Mouse (Mus musculus) neural tube, embryonic 15.5 days (tissue): ENCODE data around the gene Clip2. TPM values are rescaled to one million over a fixed set of nuclear protein-coding genes. Genes with fewer than 3 reads are reported as not detected.
A peak's percentile ranks its signal among the peaks of the same experiment; 100 is the strongest.

Experiments
- ATAC-seq: fragments of 200-750 bp; cut with Nextera tagmentation; 2 replicates; pipeline ENCODE4 v1.8.0; 2017; ENCODE audit warnings: mild to moderate bottlenecking, moderate TSS enrichment, moderate library complexity; ENCODE audit not compliant: low FRiP score
- H3K27ac ChIP-seq: fragments of 300-500 bp; sonication (generic); replicated peaks from 2 replicates; pipeline ENCODE4 v1.5.1; 2015; ENCODE audit warnings: mild to moderate bottlenecking, inconsistent platforms
- H3K27me3 ChIP-seq: fragments of 300-500 bp; sonication (generic); replicated peaks from 2 replicates; pipeline ENCODE4 v1.6.1; 2015; ENCODE audit warnings: inconsistent platforms
- H3K36me3 ChIP-seq: fragments of 300-500 bp; sonication (generic); 2 replicates; pipeline ENCODE4 v1.6.1; 2015; ENCODE audit warnings: inconsistent platforms
- H3K4me1 ChIP-seq: fragments of 300-500 bp; sonication (generic); 2 replicates; pipeline ENCODE4 v1.6.1; 2015; ENCODE audit warnings: inconsistent platforms
- H3K4me2 ChIP-seq: fragments of 300-500 bp; sonication (generic); 2 replicates; pipeline ENCODE4 v1.6.1; 2015; ENCODE audit warnings: inconsistent platforms, mild to moderate bottlenecking, moderate library complexity
- H3K4me3 ChIP-seq: fragments of 300-500 bp; sonication (generic); replicated peaks from 2 replicates; pipeline ENCODE4 v1.5.1; 2015; ENCODE audit warnings: mild to moderate bottlenecking, inconsistent platforms
- H3K9ac ChIP-seq: fragments of 300-500 bp; sonication (generic); replicated peaks from 2 replicates; pipeline ENCODE4 v1.6.1; 2015; ENCODE audit warnings: mild to moderate bottlenecking, inconsistent platforms
- H3K9me3 ChIP-seq: fragments of 300-500 bp; sonication (generic); replicated peaks from 2 replicates; pipeline ENCODE4 v1.6.1; 2016; ENCODE audit warnings: inconsistent platforms
- WGBS: fragments of 180-500 bp; shearing (Covaris S2); methylation state at CpG from one replicate; pipeline ENCODE4 v1.1.7; 2015; ENCODE audit warnings: mixed read lengths; 5-methylcytosine and 5-hydroxymethylcytosine counted together
- polyA plus RNA-seq: library from polyadenylated mRNA; unstranded; fragments of >200 nt; fragmentation: Nextera tagmentation; extraction: Ambion mirVana; gene quantifications from 2 replicates; pipeline ENCODE4 v1.2.1, GENCODE M21; 2015

Gene Clip2
- polyA plus RNA-seq, 1 experiment from 2014 or later = 12.1 TPM

GRCm38 (mm10) chr5:134497026-134497425 is 55.2 kb downstream of the Clip2 start:
- WGBS = 95% methylated on average over 5 of the region's 5 CpGs
- Histone ChIP-seq H3K4me2 (no peak overlapping the region), H3K9me3 (no peaks in the 10 kb centered on the region), H3K36me3 (peaks cover 88% of the 10 kb centered on the region), H3K27ac (no peak overlapping the region), H3K4me1 (0 out of 2 replicates have a peak, but pooled peaks cover 3% of the 10 kb centered on the region), H3K4me3 (no peak overlapping the region), H3K27me3 (no peaks in the 10 kb centered on the region), H3K9ac (no peak overlapping the region)
- ATAC-seq = no peak

- ATAC-seq = no peak
- no peaks in the 10 kb centered on the region for H3K27me3 ChIP-seq
- no peak overlapping the region for H3K4me2 ChIP-seq
- no peak overlapping the region for H3K4me3 ChIP-seq
- H3K27ac ChIP-seq = no peak overlapping the region
- H3K4me1 ChIP-seq = 0 out of 2 replicates have a peak, but pooled peaks cover 5% of the 10 kb centered on the region
- H3K36me3 ChIP-seq = peaks cover 83% of the 10 kb centered on the region
- no peak overlapping the region for H3K9ac ChIP-seq
- H3K9me3 ChIP-seq = no peaks in the 10 kb centered on the region
- 88% methylated on average over 4 of the region's 4 CpGs for WGBS
Observed at GRCm38 (mm10) chr5:134495796-134496195, 56.4 kb downstream of the Clip2 start.

- Histone ChIP-seq H3K4me1 (0 out of 2 replicates have a peak, but pooled peaks cover 5% of the 10 kb centered on the region), H3K27ac (no peak overlapping the region), H3K36me3 (peaks cover 85% of the 10 kb centered on the region), H3K27me3 (no peaks in the 10 kb centered on the region), H3K4me2 (no peak overlapping the region), H3K9ac (no peak overlapping the region), H3K9me3 (no peaks in the 10 kb centered on the region), H3K4me3 (no peak overlapping the region)
- 52% methylated on average over 11 of the region's 11 CpGs for WGBS
- ATAC-seq = peak; percentile 42; the same call in 1 of the 2 replicates
Observed at GRCm38 (mm10) chr5:134494142-134494541, 58.1 kb downstream of the Clip2 start.

- no peak overlapping the region for H3K27ac ChIP-seq
- H3K27me3 ChIP-seq = no peaks in the 10 kb centered on the region
- ATAC-seq = no peak
- H3K4me3 ChIP-seq = no peak overlapping the region
- no peak overlapping the region for H3K4me2 ChIP-seq
- H3K9ac ChIP-seq = no peak overlapping the region
- peaks cover 13% of the 10 kb centered on the region for H3K4me1 ChIP-seq
- peaks cover 81% of the 10 kb centered on the region for H3K36me3 ChIP-seq
- no peaks in the 10 kb centered on the region for H3K9me3 ChIP-seq
- 97% methylated on average over 4 of the region's 4 CpGs for WGBS
Observed at GRCm38 (mm10) chr5:134492956-134493355, 59.3 kb downstream of the Clip2 start.

- peaks cover 13% of the 10 kb centered on the region for H3K4me1 ChIP-seq
- H3K4me3 ChIP-seq = no peak overlapping the region
- no peak overlapping the region for H3K9ac ChIP-seq
- no peak for ATAC-seq
- H3K9me3 ChIP-seq = no peaks in the 10 kb centered on the region
- WGBS = 27% methylated on average over 18 of the region's 18 CpGs
- H3K27me3 ChIP-seq = no peaks in the 10 kb centered on the region
- peak overlapping the region; percentile 58 for H3K27ac ChIP-seq
- H3K4me2 ChIP-seq = no peak overlapping the region
- H3K36me3 ChIP-seq = peaks cover 70% of the 10 kb centered on the region
Observed at GRCm38 (mm10) chr5:134491712-134492417, 60.4 kb downstream of the Clip2 start.

GRCm38 (mm10) chr5:134491206-134491605 is 61.0 kb downstream of the Clip2 start:
- 86% methylated on average over 2 of the region's 2 CpGs for WGBS
- H3K4me1 ChIP-seq = peaks cover 15% of the 10 kb centered on the region
- no peak for ATAC-seq
- H3K9ac ChIP-seq = no peak overlapping the region
- peaks cover 64% of the 10 kb centered on the region for H3K36me3 ChIP-seq
- no peaks in the 10 kb centered on the region for H3K9me3 ChIP-seq
- H3K4me2 ChIP-seq = no peak overlapping the region
- no peak overlapping the region for H3K4me3 ChIP-seq
- no peak overlapping the region for H3K27ac ChIP-seq
- H3K27me3 ChIP-seq = no peaks in the 10 kb centered on the region

- Histone ChIP-seq H3K4me2 (no peak overlapping the region), H3K9ac (no peak overlapping the region), H3K4me1 (peaks cover 20% of the 10 kb centered on the region), H3K9me3 (no peaks in the 10 kb centered on the region), H3K27me3 (no peaks in the 10 kb centered on the region), H3K4me3 (no peak overlapping the region), H3K36me3 (peaks cover 56% of the 10 kb centered on the region), H3K27ac (no peak overlapping the region)
- ATAC-seq = no peak
- WGBS = 90% methylated on average over 12 of the region's 12 CpGs
Observed at GRCm38 (mm10) chr5:134490465-134490864, 61.8 kb downstream of the Clip2 start.

GRCm38 (mm10) chr5:134489583-134489982 is 62.7 kb downstream of the Clip2 start:
- no peak overlapping the region for H3K4me3 ChIP-seq
- H3K27me3 ChIP-seq = no peaks in the 10 kb centered on the region
- H3K4me1 ChIP-seq = peaks cover 20% of the 10 kb centered on the region
- H3K27ac ChIP-seq = no peak overlapping the region
- WGBS = 33% methylated on average over 9 of the region's 9 CpGs
- H3K9me3 ChIP-seq = no peaks in the 10 kb centered on the region
- H3K36me3 ChIP-seq = peaks cover 49% of the 10 kb centered on the region
- no peak overlapping the region for H3K4me2 ChIP-seq
- ATAC-seq = no peak
- no peak overlapping the region for H3K9ac ChIP-seq

GRCm38 (mm10) chr5:134488596-134488995 is 63.6 kb downstream of the Clip2 start:
- Histone ChIP-seq H3K4me2 (no peak overlapping the region), H3K9ac (no peak overlapping the region), H3K9me3 (no peaks in the 10 kb centered on the region), H3K27ac (peak overlapping the region; percentile 62), H3K27me3 (no peaks in the 10 kb centered on the region), H3K4me3 (no peak overlapping the region), H3K36me3 (peaks cover 42% of the 10 kb centered on the region), H3K4me1 (peaks cover 20% of the 10 kb centered on the region)
- ATAC-seq = no peak
- 77% methylated on average over 4 of the region's 4 CpGs for WGBS

- Histone ChIP-seq H3K4me3 (no peak overlapping the region), H3K27ac (peak overlapping the region; percentile 62), H3K4me2 (no peak overlapping the region), H3K9ac (no peak overlapping the region), H3K36me3 (peaks cover 36% of the 10 kb centered on the region), H3K4me1 (peaks cover 20% of the 10 kb centered on the region), H3K27me3 (no peaks in the 10 kb centered on the region), H3K9me3 (no peaks in the 10 kb centered on the region)
- no peak; the same call in 1 of the 2 replicates for ATAC-seq
- 32% methylated on average over 10 of the region's 10 CpGs for WGBS
Observed at GRCm38 (mm10) chr5:134488042-134488441, 64.2 kb downstream of the Clip2 start.

- ATAC-seq = peak; percentile 35; the same call in 1 of the 2 replicates
- Histone ChIP-seq H3K9me3 (no peaks in the 10 kb centered on the region), H3K36me3 (peaks cover 21% of the 10 kb centered on the region), H3K4me1 (peaks cover 15% of the 10 kb centered on the region), H3K4me3 (no peak overlapping the region), H3K4me2 (no peak overlapping the region), H3K9ac (no peak overlapping the region), H3K27ac (no peak overlapping the region), H3K27me3 (no peaks in the 10 kb centered on the region)
- WGBS = 62% methylated on average over 13 of the region's 13 CpGs
Observed at GRCm38 (mm10) chr5:134485900-134486665, 66.2 kb downstream of the Clip2 start.
